ENCODE assay signal across 6 mouse cellular contexts in genomic region chr10:111214084-111214483, GRCm38 (mm10).
"Had no signal": no experiment of that assay in that cellular context is flagged by ENCODE, and none has a peak within 500 bp of the region (broad histone marks: within the 10 kb centered on the region; RNA-seq: fewer than 3 reads in every experiment).

No protein-coding gene starts in this region.

- ATAC-seq: intestine, postnatal 0 days; liver, embryonic 12.5 days had no signal

- DNase-seq: kidney, adult 8-10 months; kidney, postnatal 25 days; thymus, adult 18-20 months; thymus, postnatal 14 days had no signal
